In genomic region chr6:51329070-51329995, GRCm38 (mm10) we compare ENCODE assay signal across 19 mouse cellular contexts.
"Had no signal": no experiment of that assay in that cellular context is flagged by ENCODE, and none has a peak within 500 bp of the region (broad histone marks: within the 10 kb centered on the region; RNA-seq: fewer than 3 reads in every experiment).

No protein-coding gene starts in this region.

- H3K36me3 ChIP-seq: limb, embryonic 12.5 days; liver, embryonic 13.5 days; lung, embryonic 15.5 days; midbrain, embryonic 15.5 days; neural tube, embryonic 13.5 days had no signal

- H3K4me2 ChIP-seq: limb, embryonic 12.5 days; liver, embryonic 13.5 days; lung, embryonic 15.5 days; midbrain, embryonic 11.5 days; midbrain, embryonic 15.5 days; neural tube, embryonic 13.5 days had no signal

- H3K27me3 ChIP-seq: lung, embryonic 15.5 days; midbrain, embryonic 15.5 days; neural tube, embryonic 13.5 days had no signal

- DNase-seq: kidney, postnatal 10 days; layer of hippocampus, adult 9-11 months; layer of hippocampus, postnatal 36 days; liver; liver, embryonic 13.5 days; liver, postnatal 0 days; lung, postnatal 14 days; retina, postnatal 1 day; right cerebral cortex, postnatal 4 days; spleen, adult 18-20 months; thymus, adult 18-20 months; thymus, postnatal 14 days had no signal

- H3K9me3 ChIP-seq: limb, embryonic 12.5 days; liver, embryonic 13.5 days; lung, embryonic 15.5 days; megakaryocyte, embryonic 14.5 days; midbrain, embryonic 15.5 days; neural tube, embryonic 13.5 days had no signal

- H3K4me1 ChIP-seq: liver, embryonic 13.5 days; megakaryocyte, embryonic 14.5 days had no signal

- H3K27ac ChIP-seq: limb, embryonic 12.5 days; liver, embryonic 13.5 days; lung, embryonic 15.5 days; macrophage; midbrain, embryonic 15.5 days; neural tube, embryonic 13.5 days had no signal

- H3K4me3 ChIP-seq: limb, embryonic 12.5 days; liver, embryonic 13.5 days; lung, embryonic 15.5 days; megakaryocyte, embryonic 14.5 days; midbrain, embryonic 15.5 days; neural tube, embryonic 13.5 days had no signal

- H3K9ac ChIP-seq: limb, embryonic 12.5 days; liver, embryonic 13.5 days; liver, postnatal 0 days; lung, embryonic 15.5 days; midbrain, embryonic 15.5 days; neural tube, embryonic 13.5 days had no signal

- ATAC-seq: liver, postnatal 0 days; midbrain, embryonic 15.5 days had no signal
